Mouse (Mus musculus) CH12.LX (cell line): Measurements from ENCODE around the gene Abca3. TPM values are rescaled to one million over a fixed set of nuclear protein-coding genes. Genes with fewer than 3 reads are reported as not detected.

Experiments
- DNase-seq: peaks from one replicate; pipeline ENCODE4 v3.0.0-alpha.2; 2013; ENCODE audit errors: extremely low read depth
- H3K27ac ChIP-seq: 2 replicates; pipeline ENCODE4 v1.5.1; 2012; ENCODE audit warnings: low read depth, mild to moderate bottlenecking, control low read depth, moderate library complexity; ENCODE audit not compliant: insufficient read depth
- H3K27me3 ChIP-seq: replicated peaks from 2 replicates; pipeline ENCODE3; 2012; ENCODE audit warnings: inconsistent platforms
- H3K36me3 ChIP-seq, 2 experiments: replicated peaks in 1 of 2; 2 replicates each; pipeline versions ENCODE3 to v1.6.1; 2012; ENCODE audit warnings: inconsistent platforms in 1 of 2, low read length in 1 of 2, mild to moderate bottlenecking in 1 of 2, mixed read lengths in 1 of 2, moderate library complexity in 1 of 2; ENCODE audit not compliant: control insufficient read depth in 1 of 2, insufficient read depth in 1 of 2
- H3K4me1 ChIP-seq, 2 experiments: 2 replicates each; pipeline ENCODE4 v1.6.1; 2012; ENCODE audit warnings: inconsistent platforms in 1 of 2, moderate library complexity in 1 of 2; ENCODE audit not compliant: insufficient read depth in 2 of 2, control insufficient read depth in 1 of 2
- H3K4me2 ChIP-seq: 2 replicates; pipeline ENCODE4 v1.6.1; 2012; ENCODE audit warnings: low read depth, mild to moderate bottlenecking, control low read depth; ENCODE audit not compliant: poor library complexity, insufficient read depth, severe bottlenecking
- H3K4me3 ChIP-seq, 3 experiments: fragments of 150-350 bp in 1 of 3; sonication (generic) in 1 of 3; replicated peaks in 1 of 3; 2 replicates each; pipeline versions ENCODE3 to v1.5.1; 2011 to 2012; ENCODE audit warnings: low read depth in 2 of 3, low read length in 2 of 3, mild to moderate bottlenecking in 2 of 3, moderate library complexity in 2 of 3, control low read depth in 1 of 3, improper control_type of control experiment in 1 of 3, inconsistent platforms in 1 of 3, mixed read lengths in 1 of 3; ENCODE audit not compliant: poor library complexity in 1 of 3
- H3K79me2 ChIP-seq: replicated peaks from 2 replicates; pipeline ENCODE4 v1.6.1; 2012; ENCODE audit warnings: mild to moderate bottlenecking, moderate library complexity; ENCODE audit not compliant: control insufficient read depth, poor library complexity, insufficient read depth, severe bottlenecking; ENCODE audit errors: extremely low read depth
- H3K9ac ChIP-seq: 2 replicates; pipeline ENCODE4 v1.6.1; 2012; ENCODE audit warnings: low read depth, mild to moderate bottlenecking, control low read depth, moderate library complexity; ENCODE audit not compliant: insufficient read depth
- H3K9me3 ChIP-seq: replicated peaks from 2 replicates; pipeline ENCODE3; 2012; ENCODE audit warnings: low read length, inconsistent platforms, mixed read lengths
- BHLHE40 ChIP-seq: IDR thresholded peaks from 2 replicates; pipeline ENCODE4 v1.6.1; 2011; ENCODE audit warnings: mild to moderate bottlenecking, low read depth, low read length, improper control_type of control experiment
- CHD1 ChIP-seq: IDR thresholded peaks from 2 replicates; pipeline ENCODE4 v1.6.1; 2012; ENCODE audit warnings: low read depth, low read length, improper control_type of control experiment, inconsistent platforms
- E2F4 ChIP-seq: IDR thresholded peaks from 2 replicates; pipeline ENCODE4 v1.6.1; 2011; ENCODE audit warnings: low read depth, low read length, improper control_type of control experiment; ENCODE audit not compliant: insufficient replicate concordance
- ELF1 ChIP-seq: IDR thresholded peaks from 2 replicates; pipeline ENCODE4 v1.6.1; 2014; ENCODE audit warnings: low read depth, mild to moderate bottlenecking, inconsistent platforms, low read length, improper control_type of control experiment
- EP300 ChIP-seq: IDR thresholded peaks from 2 replicates; pipeline ENCODE4 v1.6.1; 2011; ENCODE audit warnings: low read length, improper control_type of control experiment
- ETS1 ChIP-seq: conservative IDR thresholded peaks from 2 replicates; pipeline ENCODE4 v1.6.1; 2012; ENCODE audit warnings: low read depth, mild to moderate bottlenecking, inconsistent platforms, low read length, improper control_type of control experiment, moderate library complexity
- GABPA ChIP-seq: IDR thresholded peaks from 2 replicates; pipeline ENCODE4 v1.6.1; 2012; ENCODE audit warnings: low read depth, low read length, improper control_type of control experiment, inconsistent platforms; ENCODE audit not compliant: insufficient replicate concordance
- HCFC1 ChIP-seq: IDR thresholded peaks from 2 replicates; pipeline ENCODE4 v1.6.1; 2012; ENCODE audit warnings: low read depth, mild to moderate bottlenecking, inconsistent platforms, low read length, improper control_type of control experiment
- IRF4 ChIP-seq: IDR thresholded peaks from 2 replicates; pipeline ENCODE4 v1.6.1; 2014; ENCODE audit warnings: low read depth, mild to moderate bottlenecking, inconsistent platforms, low read length, improper control_type of control experiment
- JUN ChIP-seq: IDR thresholded peaks from 2 replicates; pipeline ENCODE4 v1.6.1; 2011; ENCODE audit warnings: low read depth, mild to moderate bottlenecking, low read length, improper control_type of control experiment, moderate library complexity; ENCODE audit not compliant: insufficient read depth
- JUND ChIP-seq: conservative IDR thresholded peaks from 2 replicates; pipeline ENCODE4 v1.6.1; 2011; ENCODE audit warnings: low read depth, low read length, improper control_type of control experiment
- MAFK ChIP-seq: IDR thresholded peaks from 2 replicates; pipeline ENCODE4 v1.6.1; 2011; ENCODE audit warnings: low read length, improper control_type of control experiment; ENCODE audit not compliant: insufficient replicate concordance
- MAX ChIP-seq: IDR thresholded peaks from 2 replicates; pipeline ENCODE4 v1.6.1; 2011; ENCODE audit warnings: low read length, improper control_type of control experiment
- MAZ ChIP-seq: IDR thresholded peaks from 2 replicates; pipeline ENCODE4 v1.6.1; 2012; ENCODE audit warnings: low read depth, mild to moderate bottlenecking, inconsistent platforms, low read length, improper control_type of control experiment, moderate library complexity
- MEF2A ChIP-seq: IDR thresholded peaks from 2 replicates; pipeline ENCODE4 v1.6.1; 2014; ENCODE audit warnings: low read depth, mild to moderate bottlenecking, inconsistent platforms, low read length, improper control_type of control experiment, borderline replicate concordance
- MXI1 ChIP-seq: IDR thresholded peaks from 2 replicates; pipeline ENCODE4 v1.6.1; 2011; ENCODE audit warnings: mild to moderate bottlenecking, low read depth, low read length, improper control_type of control experiment
- MYC ChIP-seq: IDR thresholded peaks from 2 replicates; pipeline ENCODE4 v1.6.1; 2011; ENCODE audit warnings: low read depth, mild to moderate bottlenecking, improper control_type of control experiment, low read length
- NELFE ChIP-seq: IDR thresholded peaks from 2 replicates; pipeline ENCODE4 v1.6.1; 2011; ENCODE audit warnings: low read depth, low read length, improper control_type of control experiment
- NRF1 ChIP-seq: IDR thresholded peaks from 2 replicates; pipeline ENCODE4 v1.6.1; 2014; ENCODE audit warnings: low read depth, mild to moderate bottlenecking, inconsistent platforms, low read length, improper control_type of control experiment, moderate library complexity
- POLR2A ChIP-seq: IDR thresholded peaks from 2 replicates; pipeline ENCODE4 v1.6.1; 2011; ENCODE audit warnings: low read depth, mild to moderate bottlenecking, improper control_type of control experiment, low read length
- POLR2AphosphoS2 ChIP-seq: IDR thresholded peaks from 2 replicates; pipeline ENCODE4 v1.6.1; 2011; ENCODE audit warnings: low read depth, low read length, improper control_type of control experiment
- RAD21 ChIP-seq: IDR thresholded peaks from 2 replicates; pipeline ENCODE4 v1.6.1; 2011; ENCODE audit warnings: low read depth, mild to moderate bottlenecking, low read length, improper control_type of control experiment, moderate library complexity
- SIN3A ChIP-seq: IDR thresholded peaks from 2 replicates; pipeline ENCODE4 v1.6.1; 2012; ENCODE audit warnings: low read length, improper control_type of control experiment, inconsistent platforms
- SMC3 ChIP-seq: IDR thresholded peaks from 2 replicates; pipeline ENCODE4 v1.6.1; 2011; ENCODE audit warnings: low read depth, low read length, improper control_type of control experiment
- UBTF ChIP-seq: IDR thresholded peaks from 2 replicates; pipeline ENCODE4 v1.6.1; 2012; ENCODE audit warnings: low read depth, mild to moderate bottlenecking, inconsistent platforms, low read length, improper control_type of control experiment, moderate library complexity
- USF1 ChIP-seq: IDR thresholded peaks from 2 replicates; pipeline ENCODE4 v1.6.1; 2014; ENCODE audit warnings: low read depth, mild to moderate bottlenecking, inconsistent platforms, low read length, improper control_type of control experiment
- ZC3H11A ChIP-seq: IDR thresholded peaks from 2 replicates; pipeline ENCODE4 v1.6.1; 2012; ENCODE audit warnings: low read depth, mild to moderate bottlenecking, inconsistent platforms, low read length, improper control_type of control experiment
- ZKSCAN1 ChIP-seq: IDR thresholded peaks from 2 replicates; pipeline ENCODE4 v1.6.1; 2012; ENCODE audit warnings: low read depth, inconsistent platforms, low read length, improper control_type of control experiment, borderline replicate concordance
- ZMIZ1 ChIP-seq: IDR thresholded peaks from 2 replicates; pipeline ENCODE4 v1.6.1; 2012; ENCODE audit warnings: low read depth, mild to moderate bottlenecking, inconsistent platforms, low read length, improper control_type of control experiment
- ZNF384 ChIP-seq: IDR thresholded peaks from 2 replicates; pipeline ENCODE4 v1.6.1; 2012; ENCODE audit warnings: low read depth, low read length, improper control_type of control experiment, inconsistent platforms
- dilution Hi-C: fragments of 300-500 bp; cut with MboI; formaldehyde crosslinking; loops from 2 replicates; pipeline ENCODE4 v1.14.3; 2020; ENCODE audit warnings: low sequenced_read_pairs; ENCODE audit not compliant: extremely low pct_unique_long_range_greater_than_20kb, extremely low pct_ligation_motif_present
- in situ Hi-C: fragments of 300-500 bp; cut with MboI; formaldehyde crosslinking; loops from 3 replicates; pipeline ENCODE4 v1.14.3; 2019; ENCODE audit warnings: low sequenced_read_pairs, low pct_ligation_motif_present, low pct_unique_long_range_greater_than_20kb, mixed read lengths
- polyA plus RNA-seq: library from polyadenylated mRNA; unstranded; fragments of >175 nt; gene quantifications from 2 replicates; pipeline ENCODE4 v1.2.1, GENCODE M21; 2012; ENCODE audit warnings: low read depth; ENCODE audit not compliant: insufficient read length
- total RNA-seq, 2 experiments: library from RNA; depleted of rRNA; stranded (reverse); fragments of 300-350 nt in 1 of 2; fragments of >200 nt in 1 of 2; gene quantifications; 2 replicates each; pipeline ENCODE4 v1.2.3; 2012 to 2014

The Abca3 gene
- total and polyA plus RNA-seq, 3 experiments, result 3.9 to 8.7 (median 8.4) TPM

DNA sequence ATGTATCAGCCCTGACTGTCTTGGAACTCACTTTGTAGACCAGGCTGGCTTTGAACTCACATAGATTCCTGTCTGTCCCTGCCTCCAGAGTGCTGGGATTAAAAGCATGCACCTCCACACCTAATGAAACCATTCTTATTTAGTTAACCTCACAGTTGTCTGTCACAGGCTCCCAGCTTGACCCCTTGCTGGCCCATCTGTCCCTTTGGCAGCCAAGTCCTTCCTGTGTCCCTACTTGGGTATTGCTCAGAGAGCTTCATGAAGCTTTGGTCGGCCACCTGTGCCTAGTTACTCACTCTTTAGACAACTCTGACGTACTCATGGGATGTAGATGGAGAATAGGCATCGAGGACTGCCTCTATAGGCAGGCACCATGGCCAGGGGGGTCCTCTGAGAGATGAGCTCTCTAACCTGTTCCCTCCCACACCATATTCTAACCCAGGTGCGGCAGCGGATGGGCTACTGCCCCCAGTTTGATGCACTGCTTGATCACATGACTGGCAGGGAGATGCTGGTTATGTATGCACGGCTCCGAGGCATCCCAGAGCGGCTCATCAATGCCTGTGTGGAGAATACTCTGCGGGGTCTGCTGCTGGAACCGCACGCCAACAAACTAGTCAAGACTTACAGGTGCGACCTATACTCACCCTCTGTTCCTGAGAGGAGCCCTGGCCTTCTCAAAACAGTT lies 55.5 kb downstream of the Abca3 start:
- peaks cover 58 to 90% of the 10 kb centered on the region in 2 experiments for H3K36me3 ChIP-seq
- in situ Hi-C loops (no loop called here), dilution Hi-C loops (no loop called here)
- DNase-seq, result no peak
- H3K4me2 ChIP-seq, result no peak overlapping the region
- TF ChIP-seq ZMIZ1, result no peak; the same call in 1 of the 2 replicates
- no peak for TF ChIP-seq RAD21
- no peak for TF ChIP-seq NRF1
- TF ChIP-seq ELF1, result no peak
- no peak for TF ChIP-seq POLR2AphosphoS2
- no peak for TF ChIP-seq USF1
- no peak for TF ChIP-seq MXI1
- TF ChIP-seq SIN3A, result no peak
- no peak for TF ChIP-seq JUN
- no peaks in the 10 kb centered on the region for H3K4me1 ChIP-seq
- no peak overlapping the region for H3K27ac ChIP-seq
- H3K9ac ChIP-seq, result no peak overlapping the region
- no peaks in the 10 kb centered on the region for H3K9me3 ChIP-seq
- no peaks in the 10 kb centered on the region for H3K27me3 ChIP-seq
- no peak overlapping the region for H3K4me3 ChIP-seq
- no peaks in the 10 kb centered on the region for H3K79me2 ChIP-seq

DNA sequence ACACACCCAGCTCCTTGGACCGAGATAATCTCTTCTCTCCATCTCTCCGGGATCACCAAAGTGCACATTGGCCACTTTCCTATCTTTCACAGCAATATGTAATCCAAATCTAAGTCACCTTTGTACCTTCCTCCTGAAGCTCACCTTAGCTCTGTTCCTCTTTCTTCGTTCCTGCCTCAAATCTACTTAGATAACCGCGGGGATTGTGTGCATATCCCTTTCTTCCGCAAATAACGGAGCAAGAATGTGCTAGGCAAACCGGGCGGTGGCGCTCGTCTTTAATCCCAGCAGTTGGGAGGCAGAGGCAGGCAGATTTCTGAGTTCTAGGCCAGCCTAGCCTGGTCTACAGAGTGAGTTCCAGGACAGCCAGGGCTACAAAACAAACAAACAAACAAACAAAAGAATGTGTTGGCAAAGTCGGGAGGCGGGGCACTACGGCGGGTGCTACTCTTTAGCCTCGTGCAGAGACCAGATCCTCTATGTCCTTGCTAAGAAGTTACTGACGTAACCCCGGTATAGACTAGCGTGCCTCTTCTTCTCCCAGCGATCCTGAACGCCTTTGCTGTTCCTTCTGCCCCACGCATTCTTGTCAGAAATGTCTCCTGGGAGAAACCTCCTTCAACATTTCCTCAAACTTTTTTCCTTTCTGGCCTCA lies 61.9 kb downstream of the Abca3 start:
- peak; percentile 66 for DNase-seq
- dilution Hi-C loops, result no loop called here
- in situ Hi-C loops, result no loop called here
- TF ChIP-seq EP300 (no peak), UBTF (no peak), ZC3H11A (no peak), MAFK (no peak), ETS1 (no peak), IRF4 (peak; percentile 36; the same call in 1 of the 2 replicates), MEF2A (0 out of 2 replicates have a peak, but pooled peaks have one; percentile 26), ZNF384 (no peak), MAZ (no peak), USF1 (no peak), CHD1 (no peak; the same call in 1 of the 2 replicates), ZKSCAN1 (no peak), MXI1 (peak; percentile 8; the same call in 1 of the 2 replicates), JUND (no peak), GABPA (no peak), BHLHE40 (no peak), POLR2AphosphoS2 (no peak), MAX (no peak), MYC (no peak), NELFE (no peak), SMC3 (0 out of 2 replicates have a peak, but pooled peaks have one; percentile 17), NRF1 (no peak), JUN (no peak), HCFC1 (no peak), POLR2A (no peak), E2F4 (no peak)

More for the DNA sequence above, 61.9 kb downstream of the Abca3 start:
- peak overlapping the region; percentile 78 for H3K27ac ChIP-seq
- peaks cover 3 to 41% of the 10 kb centered on the region in 2 experiments; a peak in 2 of 4 replicates for H3K4me1 ChIP-seq
- no peaks in the 10 kb centered on the region for H3K9me3 ChIP-seq
- H3K27me3 ChIP-seq, result no peaks in the 10 kb centered on the region
- H3K4me3 ChIP-seq, result peak overlapping the region; percentile 78 to 83 (median 80)
- peak overlapping the region; percentile 85 for H3K9ac ChIP-seq
- peak overlapping the region; percentile 54 for H3K4me2 ChIP-seq
- H3K79me2 ChIP-seq, result peaks cover 42% of the 10 kb centered on the region
- peaks cover 40 to 64% of the 10 kb centered on the region in 2 experiments for H3K36me3 ChIP-seq
